Mouse (Mus musculus) olfactory bulb, adult 2 months (tissue): ENCODE measurements at regions not wholly inside any gene's neighbourhood (a gene's known extent, or its start where the extent isn't known, plus 50 kb on each side); places are given as distances from the start of the nearest gene placed in this dataset.

ENCODE experiments used
- CTCF ChIP-seq: fragments of 200-500 bp; IDR thresholded peaks from 2 replicates; pipeline ENCODE4 v1.5.1; 2012; ENCODE audit warnings: low read depth, mild to moderate bottlenecking, low read length, moderate library complexity; ENCODE audit not compliant: insufficient read depth
- POLR2A ChIP-seq: fragments of 200-500 bp; IDR thresholded peaks from 2 replicates; pipeline ENCODE4 v1.6.1; 2012; ENCODE audit warnings: mild to moderate bottlenecking, low read depth, low read length, moderate library complexity; ENCODE audit not compliant: insufficient read depth

GRCm38 (mm10) chr2:45630081-45630480 lies 512.9 kb upstream of the Zeb2 start:
- no peak for TF ChIP-seq CTCF
- no peak for TF ChIP-seq POLR2A
